Mouse (Mus musculus) Patski (cell line): ENCODE results near the gene Zc3h10. TPM values are rescaled to one million over a fixed set of nuclear protein-coding genes. Genes with fewer than 3 reads are reported as not detected.
"Not testable (repeated sequence)": the region's sequence is repeated elsewhere in the genome, so short reads cannot be mapped to it uniquely, and the experiment has no call there.

Experiments
- ATAC-seq: fragments of 100-300 bp; one replicate; pipeline ENCODE4 v1.8.0; 2021
- CTCF ChIA-PET: fragments of 350-600 bp; sonication (Branson Sonifier 250); formaldehyde crosslinking; loops from one replicate; lab custom pipeline; 2022; ENCODE audit warnings: inconsistent platforms; lab: Charles Lee
- POLR2A ChIA-PET: fragments of 350-600 bp; sonication (Branson Sonifier 250); formaldehyde crosslinking; loops from one replicate; lab custom pipeline; 2022; ENCODE audit warnings: antibody characterized with exemption, inconsistent platforms; lab: Charles Lee
- DNase-seq: peaks from one replicate; pipeline ENCODE4 v3.0.0-alpha.2; 2011; ENCODE audit warnings: low read depth, low spot score
- H3K27me3 ChIP-seq: fragments of 371-371 bp; one replicate; pipeline ENCODE4 v1.5.1; 2021
- CTCF ChIP-seq: fragments of 100-300 bp; IDR thresholded peaks from one replicate; pipeline ENCODE4 v1.5.1; 2021
- in situ Hi-C: fragments of 300-500 bp; cut with MboI; formaldehyde crosslinking; loops from 3 replicates; pipeline ENCODE4 v1.11.1; 2018; ENCODE audit warnings: low pct_unique_long_range_greater_than_20kb, mixed read lengths
- polyA plus RNA-seq: library from polyadenylated mRNA; unstranded; gene quantifications from one replicate; pipeline ENCODE4 v1.2.3, GENCODE M21; 2021

The Zc3h10 gene
- polyA plus RNA-seq, 1 experiment from 2014 or later: 16.8 TPM

DNA sequence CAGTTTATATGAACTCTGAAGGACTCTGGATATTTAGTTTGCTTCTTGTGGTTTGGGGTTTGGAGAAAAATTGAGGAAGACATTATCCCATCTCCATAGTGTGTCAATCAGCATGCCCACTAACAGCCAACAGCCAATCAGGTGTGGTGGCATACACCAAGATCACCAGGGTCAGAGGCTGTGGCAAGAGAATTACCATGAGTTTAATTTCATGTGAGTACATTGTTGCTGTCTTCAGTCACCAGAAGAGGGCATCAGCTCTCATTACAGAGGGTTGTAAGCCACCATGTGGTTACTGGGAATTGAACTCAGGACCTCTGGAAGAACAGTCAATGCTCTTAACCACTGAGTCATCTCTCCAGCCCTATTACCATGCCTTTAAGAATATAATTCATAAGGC is 8.7 kb upstream of the Zc3h10 start:
- no peak for TF ChIP-seq CTCF
- ATAC-seq (no peak), DNase-seq (no peak)
- in situ Hi-C loops: no loop called here
- ChIA-PET POLR2A (no interaction called here), CTCF (no interaction called here)
- no peaks in the 10 kb centered on the region for H3K27me3 ChIP-seq

DNA sequence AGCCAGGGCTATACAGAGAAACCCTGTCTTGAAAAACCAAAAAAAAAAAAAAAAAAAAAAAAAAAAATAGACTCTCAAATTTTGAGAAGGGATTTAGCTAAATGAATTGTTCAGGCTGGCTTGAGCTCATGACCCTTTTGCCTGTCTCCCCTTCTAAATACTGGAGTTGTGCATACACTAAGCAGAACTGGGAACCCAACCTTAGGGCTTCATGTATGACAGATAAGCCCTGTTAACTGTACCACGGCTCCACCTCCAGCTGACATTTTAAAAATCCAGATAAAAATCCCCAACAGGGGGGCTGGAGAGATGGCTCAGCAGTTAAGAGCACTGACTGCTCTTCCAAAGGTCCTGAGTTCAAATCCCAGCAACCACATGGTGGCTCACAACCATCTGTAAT is 8.0 kb upstream of the Zc3h10 start:
- ATAC-seq, DNase-seq, H3K27me3 ChIP-seq, POLR2A ChIA-PET, in situ Hi-C loops, CTCF ChIA-PET: not testable (repeated sequence)

DNA sequence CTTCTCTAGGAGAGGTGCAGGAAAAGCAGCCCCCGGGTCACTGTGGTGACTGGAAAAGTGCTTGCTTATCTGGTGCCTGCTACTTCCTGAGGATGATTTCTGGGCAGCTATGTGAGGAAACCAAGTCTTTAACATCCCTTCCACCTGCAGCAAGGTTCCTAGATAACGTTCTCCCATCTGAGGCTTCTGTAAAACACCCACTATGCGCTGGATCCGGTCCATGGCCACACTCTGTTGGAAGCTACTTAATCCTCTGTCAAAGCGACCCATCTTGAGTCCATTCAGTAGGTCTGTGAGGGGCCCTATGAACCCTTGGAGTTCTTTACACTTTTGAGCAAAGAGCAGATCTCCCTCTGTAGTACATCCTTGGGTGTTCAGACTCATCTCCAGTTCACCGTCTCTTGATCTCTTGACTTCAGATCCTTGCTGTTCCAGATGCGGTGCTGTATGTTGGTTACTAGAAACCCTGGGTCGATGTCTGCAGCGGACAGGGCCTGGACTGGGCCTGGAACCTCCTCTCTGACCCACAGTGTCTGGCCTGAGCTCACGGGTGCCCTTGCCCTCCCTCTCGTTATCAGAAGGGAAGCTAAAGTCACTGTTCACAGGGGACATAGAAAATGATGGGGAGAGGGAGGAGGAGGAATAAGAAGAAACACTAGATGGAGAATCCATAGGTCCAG is 2.7 kb upstream of the Zc3h10 start:
- DNase-seq, in situ Hi-C loops, H3K27me3 ChIP-seq, POLR2A ChIA-PET, ATAC-seq: not testable (repeated sequence)
- CTCF ChIA-PET: interaction anchor here (1.1 kb wide), 1 partner anchor 16 kb away, joined by 3 read pairs; the partner anchor contains the start of gene Pa2g4

DNA sequence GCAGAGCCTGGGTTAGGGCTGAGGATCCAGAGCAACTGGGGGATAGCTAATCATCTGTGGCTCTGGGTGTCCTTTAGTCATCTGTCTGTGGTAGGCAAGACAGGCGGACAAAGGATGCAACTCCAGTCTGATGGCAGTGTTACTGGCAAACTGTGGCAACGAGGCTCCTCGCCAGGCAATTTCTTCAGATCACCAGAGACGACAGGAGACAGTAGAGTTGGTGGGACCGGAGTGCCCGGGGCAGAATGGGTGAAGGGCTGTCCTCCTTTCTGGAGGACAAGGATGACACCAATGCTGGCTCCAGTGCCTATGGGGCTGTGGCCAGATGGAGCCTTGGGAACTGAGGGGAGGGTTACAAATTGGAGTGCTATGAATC is 2.1 kb upstream of the Zc3h10 start:
- ATAC-seq, H3K27me3 ChIP-seq, CTCF ChIA-PET, DNase-seq: not testable (repeated sequence)
- in situ Hi-C loops: loop anchor here (5.0 kb wide), 1 partner anchor 63 kb away; no protein-coding TSS in a partner anchor
- POLR2A ChIA-PET: interaction anchor here (0.6 kb wide), 1 partner anchor 13 kb away, joined by 5 read pairs; no protein-coding TSS in a partner anchor

DNA sequence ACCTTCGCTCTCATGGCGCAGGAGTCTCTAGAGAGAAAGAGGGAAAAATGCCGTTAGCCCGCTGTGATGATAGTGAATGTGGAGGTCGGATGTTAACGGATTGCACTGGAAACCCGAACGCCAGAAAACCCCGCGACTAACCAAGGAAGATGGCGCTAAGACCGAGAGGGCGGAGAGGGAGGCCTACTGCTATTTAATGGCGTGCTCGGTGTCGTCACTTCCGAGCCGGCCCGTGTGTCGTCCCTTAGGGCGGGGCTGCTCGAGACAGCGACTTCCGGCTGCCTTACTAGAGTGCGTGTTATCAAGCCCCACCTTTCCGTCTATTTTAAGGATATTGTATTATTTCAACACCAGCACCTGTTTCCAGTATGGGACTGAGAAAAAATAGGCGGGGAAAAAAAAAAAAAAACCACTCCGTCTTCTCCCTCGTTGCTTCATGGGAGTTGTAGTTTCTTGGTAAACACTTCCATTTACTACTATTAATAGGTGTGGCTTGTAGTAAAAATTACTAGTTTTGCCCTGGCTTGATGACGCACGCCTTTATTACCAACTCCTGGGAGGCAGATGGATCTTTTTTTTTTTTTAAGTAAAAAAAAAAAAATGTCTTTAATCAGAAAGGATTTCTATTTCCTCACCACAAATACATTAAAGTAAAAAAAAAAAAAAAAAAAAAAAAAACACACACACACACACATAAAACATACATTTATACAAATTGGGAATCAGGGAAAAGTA is 1.5 kb upstream of the Zc3h10 start, which contains the start of gene Rpl41:
Gene Rpl41 (minus strand): TSS at position 359 of the 735 bp plus-strand sequence.
- DNase-seq (peak; percentile 77), ATAC-seq (peak; percentile 66)
- TF ChIP-seq CTCF: no peak
- ChIA-PET CTCF (no interaction called here), POLR2A (interaction anchor here (0.6 to 2.2 kb wide), 4 partner anchors 14 to 73 kb away, joined by 3 to 8 read pairs (median 4); partner anchors contain the start of gene Myl6b)
- in situ Hi-C loops: loop anchor here (5.0 kb wide), 1 partner anchor 63 kb away; no protein-coding TSS in a partner anchor
- no peaks in the 10 kb centered on the region for H3K27me3 ChIP-seq

DNA sequence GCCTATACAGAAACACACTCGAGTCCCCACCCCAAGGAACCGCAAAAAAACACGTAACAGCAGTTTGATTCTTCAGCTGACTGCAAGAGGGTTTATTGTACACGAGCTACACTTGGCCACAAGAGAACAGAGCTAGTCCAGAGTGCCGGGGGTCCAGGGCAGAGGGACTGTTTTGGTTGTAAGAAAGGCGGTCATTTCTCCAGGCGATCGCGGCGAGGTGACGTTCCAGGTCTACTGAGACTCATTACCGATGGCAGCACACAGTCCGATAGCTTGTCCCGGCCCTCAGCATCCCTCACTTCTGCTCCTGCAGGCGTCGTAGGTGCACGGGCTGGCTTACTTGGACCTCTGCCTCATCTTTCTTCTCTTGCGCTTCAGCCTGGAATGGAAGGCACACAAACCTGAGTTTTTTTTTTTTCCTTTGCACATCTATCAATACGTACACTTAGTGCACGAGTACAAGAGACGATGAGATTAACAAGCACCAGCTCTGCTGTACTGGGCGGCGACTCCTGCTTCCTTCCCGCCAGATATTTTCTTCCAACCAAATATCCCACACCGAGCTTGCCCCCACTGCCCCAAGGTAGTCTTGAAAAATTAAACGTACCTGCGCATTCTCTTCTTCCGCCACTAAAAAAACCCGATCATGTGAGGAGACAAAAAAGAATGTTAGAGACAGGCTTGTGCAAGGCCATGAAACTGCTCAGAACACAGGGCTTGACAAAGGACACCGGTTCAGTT is 647 bp upstream of the Zc3h10 start:
- CTCF ChIA-PET: interaction anchor here (1.2 to 3.1 kb wide), 3 partner anchors 13 to 137 kb away, joined by 3 to 14 read pairs (median 7); partner anchors contain the start of genes Myl6, Nabp2 and Rnf41
- in situ Hi-C loops: loop anchor here (5.0 kb wide), 1 partner anchor 64 kb away; no protein-coding TSS in a partner anchor
- not testable (repeated sequence) for DNase-seq, H3K27me3 ChIP-seq, ATAC-seq
- POLR2A ChIA-PET: interaction anchor here (0.6 to 2.2 kb wide), 10 partner anchors 17 to 1478 kb away, joined by 3 to 8 read pairs (median 4); partner anchors contain the start of genes Myl6b and Suox

DNA sequence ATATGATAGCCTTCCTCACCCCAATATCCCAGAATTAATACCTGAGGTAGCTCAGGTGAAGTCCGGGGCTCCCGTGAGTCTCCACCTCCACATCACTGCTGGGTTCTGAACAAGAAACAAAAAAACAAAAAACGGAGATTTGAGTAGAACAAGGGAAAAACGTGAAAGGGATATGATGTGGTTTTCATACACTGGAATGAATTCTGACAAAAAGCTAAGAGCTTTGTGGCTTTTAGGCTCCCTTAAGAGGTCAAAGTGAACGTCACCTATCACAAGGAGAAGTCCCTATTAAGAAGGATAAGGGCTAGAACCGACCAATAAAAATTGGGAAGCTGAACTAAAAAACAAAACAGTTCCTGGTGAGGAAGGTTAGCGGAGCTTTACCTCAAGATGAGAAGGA is 787 bp downstream of the Zc3h10 start:
- POLR2A ChIA-PET: interaction anchor here (1.4 to 2.2 kb wide), 4 partner anchors 22 to 127 kb away, joined by 4 to 8 read pairs (median 5); partner anchors contain the start of genes Myl6b and Suox
- ATAC-seq: no peak

DNA sequence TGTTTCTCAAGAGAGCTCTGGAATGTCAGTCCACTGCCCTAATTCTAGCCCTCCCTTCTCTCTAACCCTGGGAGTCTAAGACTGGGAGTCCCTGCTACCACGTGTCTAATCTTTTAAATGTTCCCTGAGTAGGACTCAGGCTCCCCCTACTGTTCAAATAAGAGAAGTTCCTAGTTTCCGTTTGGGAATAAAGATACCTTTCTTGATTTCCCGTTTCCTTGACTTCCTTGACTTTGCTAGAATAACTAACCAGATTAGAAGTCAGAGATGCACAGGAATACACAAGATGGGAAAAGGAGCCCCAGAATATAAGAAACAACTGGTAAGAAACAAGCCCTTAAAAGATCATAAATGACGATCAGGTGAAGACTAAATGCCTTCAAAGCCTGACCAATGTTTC is 1.2 kb downstream of the Zc3h10 start:
- no peaks in the 10 kb centered on the region for H3K27me3 ChIP-seq
- no peak for DNase-seq
- ATAC-seq: no peak
- in situ Hi-C loops: loop anchor here (5.0 kb wide), 1 partner anchor 66 kb away; no protein-coding TSS in a partner anchor
- no peak for TF ChIP-seq CTCF
- ChIA-PET POLR2A (interaction anchor here (1.7 kb wide), 1 partner anchor 86 kb away, joined by 5 read pairs; no protein-coding TSS in a partner anchor), CTCF (interaction anchor here (0.7 to 3.1 kb wide), 12 partner anchors 9 to 210 kb away, joined by 3 to 14 read pairs (median 3); partner anchors contain the start of gene Myl6)

More for the DNA sequence above, 787 bp downstream of the Zc3h10 start:
- CTCF ChIA-PET: interaction anchor here (0.7 to 3.1 kb wide), 10 partner anchors 9 to 210 kb away, joined by 3 to 14 read pairs (median 3); partner anchors contain the start of genes Myl6, Nabp2, Rnf41 and Smarcc2
- no peak for TF ChIP-seq CTCF
- H3K27me3 ChIP-seq: no peaks in the 10 kb centered on the region
- DNase-seq: no peak
- in situ Hi-C loops: loop anchor here (5.0 kb wide), 1 partner anchor 66 kb away; no protein-coding TSS in a partner anchor

DNA sequence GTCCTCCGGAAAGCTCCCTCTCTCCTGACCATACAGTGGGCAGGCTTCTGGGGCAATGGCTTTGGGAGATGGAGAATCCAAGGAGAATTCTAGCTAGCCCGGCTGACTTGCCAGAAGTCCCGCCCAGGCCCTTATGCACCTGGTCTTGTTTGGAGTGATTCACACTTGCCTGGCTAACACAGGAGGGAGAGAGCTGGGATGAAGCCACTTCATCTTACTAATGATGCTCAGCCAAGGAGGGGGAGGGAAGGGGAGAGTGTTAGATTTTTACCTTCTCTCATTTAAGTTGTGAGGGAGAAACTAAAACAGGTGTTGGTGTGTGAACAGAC is 2.0 kb downstream of the Zc3h10 start:
- no peak for TF ChIP-seq CTCF
- ChIA-PET POLR2A (interaction anchor here (0.6 kb wide), 2 partner anchors 20 to 64 kb away, joined by 3 read pairs; partner anchors contain the start of gene Esyt1), CTCF (interaction anchor here (0.7 to 3.1 kb wide), 8 partner anchors 11 to 187 kb away, joined by 3 to 14 read pairs (median 3); no protein-coding TSS in a partner anchor)
- H3K27me3 ChIP-seq: no peaks in the 10 kb centered on the region
- no peak for ATAC-seq
- no peak for DNase-seq
- in situ Hi-C loops: loop anchor here (5.0 kb wide), 1 partner anchor 67 kb away; no protein-coding TSS in a partner anchor
